Mouse (Mus musculus): ENCODE data around the gene Rrp15.

- TF ChIP-seq POLR2A (IDR thresholded peaks at IDR 0.05; ENCODE audit: control insufficient read depth, low read depth, low read length), result no peak
- TF ChIP-seq CTCF (IDR thresholded peaks at IDR 0.05; ENCODE audit: control insufficient read depth, insufficient read depth, insufficient replicate concordance, low read depth, low read length), result no peak
Observed at GRCm38 (mm10) chr1:186728778-186729177, 20.4 kb downstream of the Rrp15 start.

Data from testis, adult 2 months (tissue).